Mouse (Mus musculus) cortical plate, adult 2 months (tissue): ENCODE measurements around the gene Slc13a4. TPM values are rescaled to one million over a fixed set of nuclear protein-coding genes. Genes with fewer than 3 reads are reported as not detected.

Source experiments
- H3K27ac ChIP-seq: fragments of 200-500 bp; 2 replicates; pipeline ENCODE4 v1.5.1; 2012; ENCODE audit warnings: low read length, control low read depth, inconsistent platforms; ENCODE audit not compliant: insufficient read depth
- H3K4me1 ChIP-seq: fragments of 200-500 bp; 2 replicates; pipeline ENCODE4 v1.6.1; 2011; ENCODE audit warnings: low read length; ENCODE audit not compliant: control insufficient read depth, insufficient read depth
- H3K4me3 ChIP-seq: fragments of 200-500 bp; 2 replicates; pipeline ENCODE4 v1.5.1; 2011; ENCODE audit warnings: mild to moderate bottlenecking, low read length, control low read depth; ENCODE audit not compliant: insufficient read depth
- CTCF ChIP-seq: fragments of 200-500 bp; IDR thresholded peaks from 2 replicates; pipeline ENCODE4 v1.5.1; 2011; ENCODE audit warnings: mild to moderate bottlenecking, control low read depth, low read length; ENCODE audit not compliant: insufficient read depth; ENCODE audit errors: extremely low read depth
- POLR2A ChIP-seq: fragments of 200-500 bp; IDR thresholded peaks from 2 replicates; pipeline ENCODE4 v1.6.1; 2011; ENCODE audit warnings: mild to moderate bottlenecking, low read length, control low read depth; ENCODE audit not compliant: insufficient read depth; ENCODE audit errors: extremely low read depth
- polyA plus RNA-seq: library from polyadenylated mRNA; depleted of rRNA; stranded (reverse); fragments of >200 nt; gene quantifications from 2 replicates; pipeline ENCODE4 v1.2.3, GENCODE M21; 2012

Slc13a4 gene
- polyA plus RNA-seq, 1 experiment: 9.5 TPM

GRCm38 (mm10) chr6:35288114-35288761 lies 19.7 kb downstream of the Slc13a4 start:
- Histone ChIP-seq H3K4me1 (peaks cover 2% of the 10 kb centered on the region; the same call in 1 of the 2 replicates), H3K4me3 (no peak overlapping the region), H3K27ac (no peak overlapping the region)
- TF ChIP-seq POLR2A (no peak), CTCF (0 out of 2 replicates have a peak, but pooled peaks have one; percentile 8)

GRCm38 (mm10) chr6:35279306-35279705 lies 28.6 kb downstream of the Slc13a4 start:
- Histone ChIP-seq H3K27ac (no peak overlapping the region), H3K4me3 (no peak overlapping the region), H3K4me1 (no peaks in the 10 kb centered on the region)
- TF ChIP-seq POLR2A (no peak), CTCF (no peak)

- H3K27ac ChIP-seq: no peak overlapping the region
- H3K4me1 ChIP-seq: no peaks in the 10 kb centered on the region
- no peak for TF ChIP-seq POLR2A
- TF ChIP-seq CTCF: no peak
- H3K4me3 ChIP-seq: no peak overlapping the region
Measured at GRCm38 (mm10) chr6:35277903-35278587, 29.9 kb downstream of the Slc13a4 start.

- Histone ChIP-seq H3K27ac (no peak overlapping the region), H3K4me3 (no peak overlapping the region), H3K4me1 (no peaks in the 10 kb centered on the region)
- TF ChIP-seq CTCF: no peak
- TF ChIP-seq POLR2A: no peak
Measured at GRCm38 (mm10) chr6:35273391-35274082, 34.4 kb downstream of the Slc13a4 start.

GRCm38 (mm10) chr6:35271868-35272765 lies 35.8 kb downstream of the Slc13a4 start:
- no peaks in the 10 kb centered on the region for H3K4me1 ChIP-seq
- no peak overlapping the region for H3K27ac ChIP-seq
- TF ChIP-seq CTCF: no peak
- no peak for TF ChIP-seq POLR2A
- no peak overlapping the region for H3K4me3 ChIP-seq

- TF ChIP-seq CTCF (no peak), POLR2A (no peak)
- Histone ChIP-seq H3K4me1 (no peaks in the 10 kb centered on the region), H3K27ac (no peak overlapping the region), H3K4me3 (no peak overlapping the region)
Measured at GRCm38 (mm10) chr6:35271094-35271855, 36.7 kb downstream of the Slc13a4 start.

- no peak overlapping the region for H3K27ac ChIP-seq
- H3K4me3 ChIP-seq: no peak overlapping the region
- no peaks in the 10 kb centered on the region for H3K4me1 ChIP-seq
- TF ChIP-seq CTCF (no peak), POLR2A (no peak)
Measured at GRCm38 (mm10) chr6:35269643-35270042, 38.3 kb downstream of the Slc13a4 start.

- Histone ChIP-seq H3K4me1 (no peaks in the 10 kb centered on the region), H3K27ac (no peak overlapping the region), H3K4me3 (no peak overlapping the region)
- TF ChIP-seq POLR2A: no peak
- TF ChIP-seq CTCF: no peak
Measured at GRCm38 (mm10) chr6:35268711-35269110, 39.2 kb downstream of the Slc13a4 start.
